Mouse (Mus musculus): Measurements from ENCODE around the gene Pdgfa. TPM values are rescaled to one million over a fixed set of nuclear protein-coding genes. Genes with fewer than 3 reads are reported as not detected.

Pdgfa gene
- polyA plus RNA-seq, 1 experiment from 2014 or later = 58.7 TPM

- no peaks in the 10 kb centered on the region for H3K9me3 ChIP-seq
- 69% methylated on average over 5 of the region's 5 CpGs for WGBS
- H3K27me3 ChIP-seq (replicated peaks) = no peaks in the 10 kb centered on the region
- no peaks in the 10 kb centered on the region for H3K36me3 ChIP-seq
- no peak overlapping the region for H3K9ac ChIP-seq
- ATAC-seq (ENCODE audit: insufficient read depth, low FRiP score, low read depth) = no peak
- H3K27ac ChIP-seq = peak overlapping the region; percentile 74; the same call in 1 of the 2 replicates
- H3K4me1 ChIP-seq = peaks cover 28% of the 10 kb centered on the region
- H3K4me2 ChIP-seq = no peak overlapping the region
- no peak overlapping the region for H3K4me3 ChIP-seq (replicated peaks)
Measured at GRCm38 (mm10) chr5:138947487-138947886, 49.7 kb downstream of the Pdgfa start.

DNA sequence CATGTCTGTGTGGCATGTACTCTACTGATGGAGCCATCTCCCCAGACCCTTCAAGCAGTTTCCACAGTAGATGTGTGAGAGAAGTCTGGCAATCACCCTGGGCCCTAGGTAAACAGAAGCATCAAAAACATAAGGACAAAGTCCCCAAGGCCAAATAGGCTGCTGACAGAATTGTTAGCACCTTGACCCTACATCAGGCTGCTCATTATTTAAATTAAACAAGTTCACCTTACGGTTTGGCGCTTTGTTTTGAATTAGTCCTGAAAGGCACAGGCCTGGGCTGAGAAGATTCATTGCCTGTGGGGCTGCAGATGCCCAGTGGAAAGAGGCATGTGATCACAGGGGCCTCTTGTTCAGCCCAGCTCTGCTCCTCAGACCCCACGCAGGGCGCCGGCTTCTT, 50.2 kb downstream of the Pdgfa start:
- no peak for ATAC-seq (ENCODE audit: insufficient read depth, low FRiP score, low read depth)
- H3K4me2 ChIP-seq = no peak overlapping the region
- no peaks in the 10 kb centered on the region for H3K27me3 ChIP-seq (replicated peaks)
- peak overlapping the region; percentile 74; the same call in 1 of the 2 replicates for H3K27ac ChIP-seq
- no peaks in the 10 kb centered on the region for H3K36me3 ChIP-seq
- no peak overlapping the region for H3K9ac ChIP-seq
- H3K4me1 ChIP-seq = peaks cover 28% of the 10 kb centered on the region
- 72% methylated on average over 5 of the region's 5 CpGs for WGBS
- H3K9me3 ChIP-seq = no peaks in the 10 kb centered on the region
- no peak overlapping the region for H3K4me3 ChIP-seq (replicated peaks)

DNA sequence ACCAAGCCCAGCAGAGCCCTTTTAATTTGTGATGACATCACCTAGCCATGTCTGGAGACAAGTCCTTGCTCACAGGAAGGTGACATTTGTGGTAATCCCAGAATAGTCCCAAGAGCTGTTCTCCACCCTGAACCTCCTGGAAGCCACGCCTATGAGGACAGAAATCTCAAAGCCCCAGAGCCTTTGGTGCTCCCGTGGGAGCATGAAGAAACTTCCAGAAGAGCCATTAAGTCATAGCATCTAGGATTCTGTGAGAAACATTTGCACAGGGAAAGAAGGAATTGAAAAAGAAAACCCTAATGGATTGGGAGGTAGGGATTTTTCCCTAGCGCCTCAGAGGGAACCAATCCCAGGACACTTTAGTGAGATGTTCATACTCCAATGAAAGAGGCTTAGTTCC, 52.2 kb downstream of the Pdgfa start:
- H3K36me3 ChIP-seq = no peaks in the 10 kb centered on the region
- no peak overlapping the region for H3K4me2 ChIP-seq
- peaks cover 28% of the 10 kb centered on the region for H3K4me1 ChIP-seq
- no peaks in the 10 kb centered on the region for H3K9me3 ChIP-seq
- H3K27me3 ChIP-seq (replicated peaks) = no peaks in the 10 kb centered on the region
- 85% methylated on average over 3 of the region's 3 CpGs for WGBS
- H3K9ac ChIP-seq = no peak overlapping the region
- H3K27ac ChIP-seq = no peak overlapping the region
- ATAC-seq (ENCODE audit: insufficient read depth, low FRiP score, low read depth) = no peak
- H3K4me3 ChIP-seq (replicated peaks) = no peak overlapping the region

DNA sequence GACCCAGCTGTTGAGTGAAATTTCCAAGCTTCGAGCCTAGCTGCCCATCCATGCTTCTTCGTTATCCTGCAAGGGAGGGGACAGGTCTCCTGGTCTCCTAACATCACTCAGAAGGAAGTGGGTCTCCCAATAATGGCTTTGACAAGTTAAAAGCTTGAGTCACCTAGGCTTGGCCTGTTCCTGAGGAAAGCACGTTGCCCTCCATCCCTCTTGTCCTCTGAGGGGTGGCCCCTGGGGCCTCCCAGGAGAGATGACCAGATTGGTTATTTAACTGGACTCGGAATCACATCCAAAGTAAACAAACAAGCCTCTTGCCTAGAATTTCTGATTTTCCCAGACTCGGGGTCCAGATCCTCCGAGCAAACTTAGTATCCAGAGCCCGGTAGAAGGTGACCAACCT, 52.6 kb downstream of the Pdgfa start:
- Histone ChIP-seq H3K4me2 (no peak overlapping the region), H3K9me3 (no peaks in the 10 kb centered on the region), H3K4me3 (replicated peaks) (no peak overlapping the region), H3K36me3 (no peaks in the 10 kb centered on the region), H3K4me1 (peaks cover 26% of the 10 kb centered on the region), H3K27me3 (replicated peaks) (no peaks in the 10 kb centered on the region), H3K9ac (no peak overlapping the region), H3K27ac (no peak overlapping the region)
- ATAC-seq (ENCODE audit: insufficient read depth, low FRiP score, low read depth) = no peak
- 74% methylated on average over 7 of the region's 7 CpGs for WGBS

- 64% methylated on average over 8 of the region's 8 CpGs for WGBS
- Histone ChIP-seq H3K27me3 (replicated peaks) (no peaks in the 10 kb centered on the region), H3K4me2 (no peak overlapping the region), H3K9ac (no peak overlapping the region), H3K36me3 (no peaks in the 10 kb centered on the region), H3K27ac (no peak overlapping the region), H3K9me3 (no peaks in the 10 kb centered on the region), H3K4me1 (0 out of 2 replicates have a peak, but pooled peaks cover 10% of the 10 kb centered on the region), H3K4me3 (replicated peaks) (no peak overlapping the region)
- no peak for ATAC-seq (ENCODE audit: insufficient read depth, low FRiP score, low read depth)
Measured at GRCm38 (mm10) chr5:138941842-138942241, 55.3 kb downstream of the Pdgfa start.

DNA sequence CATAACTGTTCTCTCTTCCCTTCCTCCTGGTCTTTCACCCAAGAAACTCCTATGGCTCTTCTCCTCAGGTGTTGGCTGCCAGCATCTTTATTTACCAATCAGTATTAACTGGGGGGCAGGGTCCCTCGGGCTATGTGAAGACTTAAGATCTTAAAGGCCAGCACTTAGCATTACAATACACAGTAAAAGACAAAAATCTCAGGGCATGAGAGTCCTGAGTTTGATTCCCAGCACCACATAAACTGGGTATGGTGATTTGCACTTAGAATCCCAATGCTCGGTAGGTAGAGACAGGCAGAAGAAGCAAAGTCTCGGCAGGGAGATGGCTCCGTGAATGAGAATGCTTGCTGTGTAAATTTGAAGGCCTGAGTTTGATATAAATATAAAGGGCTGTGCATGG, 56.6 kb downstream of the Pdgfa start:
- H3K27ac ChIP-seq = no peak overlapping the region
- WGBS = 85% methylated on average over 4 of the region's 4 CpGs
- no peak overlapping the region for H3K9ac ChIP-seq
- H3K4me2 ChIP-seq = no peak overlapping the region
- 0 out of 2 replicates have a peak, but pooled peaks cover 10% of the 10 kb centered on the region for H3K4me1 ChIP-seq
- no peaks in the 10 kb centered on the region for H3K9me3 ChIP-seq
- no peak overlapping the region for H3K4me3 ChIP-seq (replicated peaks)
- no peaks in the 10 kb centered on the region for H3K36me3 ChIP-seq
- ATAC-seq (ENCODE audit: insufficient read depth, low FRiP score, low read depth) = no peak
- H3K27me3 ChIP-seq (replicated peaks) = no peaks in the 10 kb centered on the region

DNA sequence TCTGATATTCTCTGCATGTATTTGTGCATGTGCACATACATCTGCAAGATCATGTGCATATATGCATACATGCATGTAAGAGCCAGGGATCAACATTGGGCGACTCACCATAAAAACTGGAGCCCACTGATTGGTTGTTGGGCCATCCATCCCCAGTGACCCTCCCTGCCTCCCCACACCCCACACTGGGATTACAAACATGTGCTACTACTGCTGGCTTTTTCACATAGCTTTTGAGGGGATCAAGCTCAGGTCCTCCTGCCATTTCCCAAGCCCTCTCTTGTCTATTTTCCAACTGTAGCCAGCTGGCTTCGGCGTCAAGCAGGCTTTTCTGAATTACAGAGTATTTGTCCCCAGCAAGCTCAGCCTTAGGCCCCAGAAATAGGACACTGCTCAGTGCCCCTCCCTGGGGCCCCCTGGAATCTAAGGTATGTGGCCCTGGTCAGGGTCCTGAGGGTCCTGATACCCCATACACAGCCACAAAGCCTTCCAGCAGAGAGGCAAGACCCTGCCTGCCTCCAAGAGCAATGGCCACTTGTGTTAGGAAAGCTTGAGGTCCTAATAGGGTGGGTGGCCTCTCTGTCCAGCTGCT, 58.5 kb downstream of the Pdgfa start:
- H3K36me3 ChIP-seq = no peaks in the 10 kb centered on the region
- H3K9ac ChIP-seq = no peak overlapping the region
- peaks cover 14% of the 10 kb centered on the region for H3K4me1 ChIP-seq
- H3K27ac ChIP-seq = no peak overlapping the region
- no peaks in the 10 kb centered on the region for H3K9me3 ChIP-seq
- H3K27me3 ChIP-seq (replicated peaks) = no peaks in the 10 kb centered on the region
- no peak overlapping the region for H3K4me3 ChIP-seq (replicated peaks)
- H3K4me2 ChIP-seq = no peak overlapping the region
- 49% methylated on average over 3 of the region's 3 CpGs for WGBS
- ATAC-seq (ENCODE audit: insufficient read depth, low FRiP score, low read depth) = no peak

DNA sequence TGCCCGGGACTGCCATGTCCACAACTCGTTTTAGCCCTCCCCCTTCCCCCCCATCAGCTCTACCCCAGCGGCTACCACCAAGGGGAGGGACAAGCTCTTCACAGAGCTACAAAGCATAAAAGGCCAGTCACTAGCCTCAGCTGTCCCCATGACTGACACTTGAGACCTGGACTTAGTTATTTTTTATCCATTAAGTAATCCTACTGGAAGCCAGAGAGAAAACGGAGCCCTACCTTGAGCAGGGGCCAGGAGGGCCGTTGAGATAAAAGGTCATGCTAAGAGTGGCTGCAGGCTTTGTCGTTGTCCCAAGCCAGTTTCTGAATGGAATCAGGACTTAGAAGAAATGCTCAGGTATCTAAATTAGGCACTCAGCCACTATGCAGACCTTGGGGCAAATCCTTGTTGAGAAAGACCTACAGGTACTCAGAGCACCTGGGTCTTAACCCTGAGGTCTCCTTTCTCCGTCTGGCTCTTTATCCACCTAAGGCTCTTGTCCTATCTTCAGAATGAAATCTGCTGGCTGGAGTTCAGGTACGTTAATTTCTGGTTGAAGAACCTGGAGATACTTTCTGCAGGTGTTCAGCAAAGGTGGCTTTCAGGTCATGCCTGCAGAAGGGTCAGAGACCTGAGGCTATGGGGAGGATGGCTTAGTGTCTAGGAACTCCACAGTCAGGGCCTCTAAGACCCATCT, 60.6 kb downstream of the Pdgfa start:
- no peak overlapping the region for H3K4me2 ChIP-seq
- no peaks in the 10 kb centered on the region for H3K9me3 ChIP-seq
- H3K4me3 ChIP-seq (replicated peaks) = no peak overlapping the region
- H3K27ac ChIP-seq = no peak overlapping the region
- no peak overlapping the region for H3K9ac ChIP-seq
- H3K36me3 ChIP-seq = no peaks in the 10 kb centered on the region
- H3K27me3 ChIP-seq (replicated peaks) = no peaks in the 10 kb centered on the region
- WGBS = 73% methylated on average over 8 of the region's 8 CpGs
- H3K4me1 ChIP-seq = peaks cover 23% of the 10 kb centered on the region
- ATAC-seq (ENCODE audit: insufficient read depth, low FRiP score, low read depth) = no peak

DNA sequence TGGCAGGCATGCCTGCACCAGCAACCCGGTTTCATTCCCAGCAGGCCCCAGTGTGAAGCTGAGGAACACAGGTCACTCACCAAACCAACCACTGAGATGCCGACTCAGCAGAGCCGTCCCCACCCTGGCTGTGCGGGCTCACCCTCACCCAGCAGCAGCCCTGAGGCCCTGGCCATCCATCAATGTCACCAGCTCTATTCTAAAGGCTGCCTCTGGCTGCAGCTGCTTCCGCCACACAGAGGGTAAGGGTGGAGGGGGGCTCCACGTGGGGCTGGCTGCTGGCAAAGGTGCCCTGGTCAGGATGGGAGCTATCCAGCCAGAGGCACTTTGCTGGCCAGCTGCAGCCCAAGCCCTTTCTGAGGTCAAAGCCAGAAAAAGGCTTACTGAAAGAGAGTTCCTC, 62.6 kb downstream of the Pdgfa start:
- peaks cover 34% of the 10 kb centered on the region for H3K4me1 ChIP-seq
- H3K36me3 ChIP-seq = no peaks in the 10 kb centered on the region
- ATAC-seq (ENCODE audit: insufficient read depth, low FRiP score, low read depth) = peak; percentile 48; the same call in 1 of the 2 replicates
- peak overlapping the region; percentile 57 for H3K27ac ChIP-seq
- H3K27me3 ChIP-seq (replicated peaks) = no peaks in the 10 kb centered on the region
- no peak overlapping the region for H3K9ac ChIP-seq
- no peak overlapping the region for H3K4me3 ChIP-seq (replicated peaks)
- no peaks in the 10 kb centered on the region for H3K9me3 ChIP-seq
- 11% methylated on average over 6 of the region's 6 CpGs for WGBS
- H3K4me2 ChIP-seq = no peak overlapping the region

GRCm38 (mm10) chr5:138932460-138933432, 64.4 kb downstream of the Pdgfa start:
- 0 out of 2 replicates have a peak overlapping the region, but pooled peaks have one; percentile 10 for H3K4me2 ChIP-seq
- H3K9ac ChIP-seq = no peak overlapping the region
- no peaks in the 10 kb centered on the region for H3K36me3 ChIP-seq
- no peak overlapping the region for H3K4me3 ChIP-seq (replicated peaks)
- H3K27ac ChIP-seq = peak overlapping the region; percentile 73
- no peak for ATAC-seq (ENCODE audit: insufficient read depth, low FRiP score, low read depth)
- WGBS = 22% methylated on average over 18 of the region's 18 CpGs
- H3K4me1 ChIP-seq = peaks cover 28% of the 10 kb centered on the region
- H3K27me3 ChIP-seq (replicated peaks) = no peaks in the 10 kb centered on the region
- H3K9me3 ChIP-seq = no peaks in the 10 kb centered on the region

DNA sequence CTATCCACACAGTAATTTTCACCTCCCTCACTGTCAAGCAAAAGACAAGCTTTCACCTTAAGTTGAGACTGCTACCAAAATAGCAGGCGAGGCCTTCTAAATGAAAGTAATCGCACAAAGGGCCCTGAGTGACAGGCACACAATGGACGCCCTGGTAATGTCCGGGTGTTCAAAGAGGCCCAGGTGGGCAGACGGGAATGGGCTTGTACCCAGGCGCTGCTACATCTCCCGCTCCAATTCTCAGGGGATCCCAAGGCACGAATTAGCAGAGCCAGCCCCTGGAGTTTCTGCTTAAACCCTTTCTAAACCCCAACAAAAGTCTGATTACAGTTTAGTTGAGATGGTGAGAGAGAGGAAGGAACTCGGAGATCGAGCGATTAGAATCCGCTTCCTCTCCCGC, 65.3 kb downstream of the Pdgfa start:
- Histone ChIP-seq H3K4me3 (replicated peaks) (no peak overlapping the region), H3K9me3 (no peaks in the 10 kb centered on the region), H3K9ac (no peak overlapping the region), H3K4me2 (0 out of 2 replicates have a peak overlapping the region, but pooled peaks have one; percentile 10), H3K4me1 (peaks cover 28% of the 10 kb centered on the region), H3K27me3 (replicated peaks) (no peaks in the 10 kb centered on the region), H3K36me3 (no peaks in the 10 kb centered on the region), H3K27ac (peak overlapping the region; percentile 73)
- 39% methylated on average over 13 of the region's 13 CpGs for WGBS
- no peak for ATAC-seq (ENCODE audit: insufficient read depth, low FRiP score, low read depth)
